Mouse (Mus musculus): ENCODE measurements around the gene Sbk2. TPM values are rescaled to one million over a fixed set of nuclear protein-coding genes. Genes with fewer than 3 reads are reported as not detected.

The Sbk2 gene
- polyA plus RNA-seq, 2 experiments, result 0.01 TPM; not detected in 1

DNA sequence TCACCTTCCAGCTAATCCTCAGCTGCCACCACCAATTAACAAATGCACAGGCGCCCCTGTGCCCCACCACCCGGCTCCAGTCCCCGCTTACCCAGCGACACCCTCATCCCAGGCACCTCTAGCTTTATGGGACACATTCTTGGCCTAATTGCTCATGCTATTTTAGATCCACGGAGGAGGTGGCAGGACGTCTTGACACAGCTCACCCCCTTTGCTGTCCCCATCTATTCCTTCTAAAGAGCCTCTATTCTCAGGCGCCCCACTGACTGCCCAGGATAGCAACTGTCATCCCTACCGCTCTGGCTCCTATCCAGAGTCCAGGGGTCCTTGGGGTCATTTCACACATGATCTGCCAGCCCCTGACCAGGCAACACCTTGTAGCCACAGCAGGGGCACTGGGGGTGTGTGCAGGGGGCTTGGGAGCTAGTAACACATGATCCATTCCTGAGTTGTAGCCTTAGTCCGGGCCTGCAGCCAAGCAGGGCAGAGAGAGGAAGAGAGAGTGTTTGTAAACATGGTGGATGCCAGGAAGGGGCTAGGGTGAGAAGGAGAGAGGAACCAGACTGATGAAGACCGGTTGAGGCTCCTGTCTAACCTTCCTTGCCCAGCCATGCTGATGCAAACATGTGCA, 10.3 kb downstream of the Sbk2 start:
- Histone ChIP-seq H3K4me2 (ENCODE audit: low read depth) (no peak overlapping the region), H3K36me3 (replicated peaks; ENCODE audit: control insufficient read depth, insufficient read depth, low read depth) (no peaks in the 10 kb centered on the region), H3K9ac (replicated peaks) (no peak overlapping the region), H3K27ac (no peak overlapping the region), H3K27me3 (ENCODE audit: control insufficient read depth, insufficient read depth, low read length) (no peaks in the 10 kb centered on the region), H3K4me1 (replicated peaks; ENCODE audit: control insufficient read depth in 2 of 2, insufficient read depth in 2 of 2, low read length in 1 of 2) (no peaks in the 10 kb centered on the region), H3K4me3 (ENCODE audit: insufficient read depth in 1 of 2, low read depth in 2 of 2, low read length in 2 of 2) (no peak overlapping the region), H3K9me3 (ENCODE audit: control insufficient read depth, low read length) (no peaks in the 10 kb centered on the region)
- DNase-seq (ENCODE audit: low read depth in 3 of 3, low spot score in 3 of 3) (no peak), ATAC-seq (ENCODE audit: insufficient read depth) (no peak)
- 25% methylated on average over 10 of the region's 10 CpGs for WGBS (ENCODE audit: insufficient replicate concordance)
- no peak for TF ChIP-seq CTCF (IDR thresholded peaks at IDR 0.05; ENCODE audit: low read depth)
- TF ChIP-seq EP300 (IDR thresholded peaks at IDR 0.05; ENCODE audit: low read depth), result no peak

DNA sequence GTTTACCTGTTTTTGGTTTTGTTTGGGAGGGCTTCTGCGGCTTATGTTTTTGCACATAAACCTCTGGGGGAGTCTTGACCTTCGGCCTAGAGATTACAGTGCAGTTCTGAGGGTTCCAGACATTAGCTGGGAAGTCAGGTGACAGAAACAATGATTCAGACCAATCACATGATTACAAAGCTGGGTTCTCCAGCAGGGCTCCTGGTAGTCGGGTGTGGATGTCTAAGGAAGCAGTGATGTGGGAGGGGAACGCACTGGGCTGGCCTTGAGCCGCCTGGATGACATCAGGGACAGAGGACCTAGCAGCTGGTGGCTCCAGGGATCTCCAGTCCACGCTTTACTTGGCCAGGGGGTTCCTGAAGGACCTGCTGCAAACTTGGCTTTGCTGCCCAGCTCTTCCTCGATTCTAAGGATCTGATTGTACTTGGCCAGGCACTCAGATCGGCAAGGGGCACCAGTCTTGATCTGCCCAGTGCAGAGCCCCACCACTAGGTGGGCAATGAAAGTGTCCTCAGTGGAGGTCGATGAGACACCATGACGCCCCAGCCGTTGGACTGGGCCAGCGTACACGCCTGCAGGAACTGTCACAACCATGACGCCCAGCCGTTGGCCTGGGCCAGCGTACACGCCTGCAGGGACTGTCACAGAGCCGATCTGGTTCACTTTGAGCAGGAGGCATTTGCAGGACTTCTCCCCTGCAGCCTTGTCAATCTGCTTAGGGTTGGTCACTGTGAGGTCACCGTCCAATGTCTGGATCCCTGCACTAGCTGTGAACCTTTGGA, 13.5 kb downstream of the Sbk2 start:
- no peak for TF ChIP-seq EP300 (IDR thresholded peaks at IDR 0.05; ENCODE audit: low read depth)
- H3K27ac ChIP-seq, result no peak overlapping the region
- no peaks in the 10 kb centered on the region for H3K4me1 ChIP-seq (replicated peaks; ENCODE audit: control insufficient read depth in 2 of 2, insufficient read depth in 2 of 2, low read length in 1 of 2)
- 67% methylated on average over 19 of the region's 19 CpGs for WGBS (ENCODE audit: insufficient replicate concordance)
- H3K4me3 ChIP-seq (ENCODE audit: insufficient read depth in 1 of 2, low read depth in 2 of 2, low read length in 2 of 2), result no peak overlapping the region
- H3K9ac ChIP-seq (replicated peaks), result no peak overlapping the region
- no peaks in the 10 kb centered on the region for H3K36me3 ChIP-seq (replicated peaks; ENCODE audit: control insufficient read depth, insufficient read depth, low read depth)
- H3K9me3 ChIP-seq (ENCODE audit: control insufficient read depth, low read length), result no peaks in the 10 kb centered on the region
- H3K27me3 ChIP-seq (ENCODE audit: control insufficient read depth, insufficient read depth, low read length), result no peaks in the 10 kb centered on the region
- ATAC-seq (ENCODE audit: insufficient read depth) (no peak), DNase-seq (ENCODE audit: low read depth in 3 of 3, low spot score in 3 of 3) (no peak)
- no peak overlapping the region for H3K4me2 ChIP-seq (ENCODE audit: low read depth)

DNA sequence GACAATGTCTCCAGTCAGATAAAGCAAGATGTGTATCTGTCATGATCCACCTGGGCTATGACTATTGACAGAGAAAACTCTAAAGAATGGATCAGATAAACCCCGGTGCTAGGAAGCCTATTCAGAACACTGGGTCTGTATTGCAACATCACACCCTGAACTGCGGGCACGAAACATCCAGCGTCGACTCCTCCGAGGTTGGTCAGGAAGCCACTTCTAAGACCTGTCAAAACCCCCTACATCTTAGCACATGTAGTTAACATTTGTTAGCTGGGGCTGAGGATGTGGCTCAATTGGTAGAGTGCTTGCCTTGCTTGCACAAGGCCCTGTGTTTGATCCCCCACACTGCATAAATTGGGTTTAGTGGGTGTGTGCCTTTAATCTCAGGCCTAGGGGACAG, 15.8 kb downstream of the Sbk2 start:
- Histone ChIP-seq H3K9me3 (ENCODE audit: control insufficient read depth, low read length) (no peaks in the 10 kb centered on the region), H3K36me3 (replicated peaks; ENCODE audit: control insufficient read depth, insufficient read depth, low read depth) (no peaks in the 10 kb centered on the region), H3K9ac (replicated peaks) (no peak overlapping the region), H3K27ac (no peak overlapping the region), H3K4me2 (ENCODE audit: low read depth) (no peak overlapping the region), H3K4me1 (replicated peaks; ENCODE audit: control insufficient read depth in 2 of 2, insufficient read depth in 2 of 2, low read length in 1 of 2) (0 out of 4 replicates have a peak, but pooled peaks cover 0 to 2% of the 10 kb centered on the region in 2 experiments), H3K4me3 (ENCODE audit: insufficient read depth in 1 of 2, low read depth in 2 of 2, low read length in 2 of 2) (no peak overlapping the region), H3K27me3 (ENCODE audit: control insufficient read depth, insufficient read depth, low read length) (no peaks in the 10 kb centered on the region)
- no peak for DNase-seq (ENCODE audit: low read depth in 3 of 3, low spot score in 3 of 3)
- no peak for ATAC-seq (ENCODE audit: insufficient read depth)
- TF ChIP-seq EP300 (IDR thresholded peaks at IDR 0.05; ENCODE audit: low read depth) (no peak), CTCF (IDR thresholded peaks at IDR 0.05; ENCODE audit: low read depth) (no peak)
- 32% methylated on average over 6 of the region's 6 CpGs for WGBS (ENCODE audit: insufficient replicate concordance)

DNA sequence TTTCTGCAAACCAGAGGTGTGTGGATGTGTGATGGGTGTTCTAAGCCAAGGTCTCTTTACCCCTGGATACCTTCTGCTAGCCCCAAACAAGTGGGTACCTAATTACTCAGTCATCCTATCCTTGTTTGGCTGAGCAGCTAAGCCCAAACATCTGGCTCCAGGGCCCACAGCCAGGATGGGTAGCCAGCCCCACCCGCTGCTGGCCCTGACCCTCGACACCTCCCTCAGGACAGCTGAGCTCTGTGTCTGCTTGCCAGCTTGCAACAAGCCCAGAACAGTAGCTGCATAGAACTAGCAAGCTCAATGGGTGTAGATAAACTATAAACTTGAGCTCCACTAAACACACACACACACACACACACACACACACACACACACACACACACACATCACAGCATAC, 16.4 kb downstream of the Sbk2 start:
- WGBS (ENCODE audit: insufficient replicate concordance), result 30% methylated on average over 2 of the region's 2 CpGs
- DNase-seq (ENCODE audit: low read depth in 3 of 3, low spot score in 3 of 3), result no peak

DNA sequence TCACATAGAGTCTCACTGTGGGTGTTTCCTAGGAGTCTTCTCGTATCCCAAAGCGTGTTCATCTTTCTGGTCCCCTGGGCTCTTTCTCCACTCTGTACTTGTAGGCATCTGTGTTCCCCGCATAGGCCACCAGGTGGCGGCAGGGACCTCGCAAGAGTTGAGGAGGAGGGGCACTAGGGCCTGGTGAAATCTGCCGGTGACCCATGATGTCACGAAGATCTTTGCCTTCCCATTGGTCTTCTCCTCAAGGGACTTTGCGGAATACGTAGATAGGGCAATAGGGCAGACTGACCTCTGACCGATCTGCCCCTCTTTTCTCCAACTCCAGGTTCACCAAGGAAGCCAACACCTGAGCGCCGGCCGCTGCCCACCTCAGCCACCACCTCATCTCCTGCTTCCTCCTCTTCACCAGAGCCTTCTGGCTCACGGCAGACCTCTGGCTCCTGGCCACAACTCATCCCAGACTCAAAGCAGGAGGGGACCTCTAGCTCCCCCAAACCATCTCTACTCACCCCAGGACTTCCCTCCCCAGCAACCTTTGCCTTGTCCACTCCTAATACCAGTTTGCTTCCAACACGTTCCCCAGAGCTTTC, 20.9 kb downstream of the Sbk2 start:
- TF ChIP-seq EP300 (IDR thresholded peaks at IDR 0.05; ENCODE audit: low read depth), result no peak
- peak; percentile 96 for TF ChIP-seq CTCF (IDR thresholded peaks at IDR 0.05; ENCODE audit: low read depth)
- no peaks in the 10 kb centered on the region for H3K27me3 ChIP-seq (ENCODE audit: control insufficient read depth, insufficient read depth, low read length)
- H3K4me1 ChIP-seq (replicated peaks; ENCODE audit: control insufficient read depth in 2 of 2, insufficient read depth in 2 of 2, low read length in 1 of 2), result 0 out of 4 replicates have a peak, but pooled peaks cover 0 to 2% of the 10 kb centered on the region in 2 experiments
- no peak overlapping the region for H3K27ac ChIP-seq
- peak; percentile 70 to 77 (median 71) for DNase-seq (ENCODE audit: low read depth in 3 of 3, low spot score in 3 of 3)
- WGBS (ENCODE audit: insufficient replicate concordance), result 10% methylated on average over 15 of the region's 15 CpGs
- H3K4me2 ChIP-seq (ENCODE audit: low read depth), result peak overlapping the region; percentile 55
- H3K9me3 ChIP-seq (ENCODE audit: control insufficient read depth, low read length), result no peaks in the 10 kb centered on the region
- H3K36me3 ChIP-seq (replicated peaks; ENCODE audit: control insufficient read depth, insufficient read depth, low read depth), result no peaks in the 10 kb centered on the region
- no peak overlapping the region for H3K9ac ChIP-seq (replicated peaks)
- peak; percentile 74 for ATAC-seq (ENCODE audit: insufficient read depth)
- H3K4me3 ChIP-seq (ENCODE audit: insufficient read depth in 1 of 2, low read depth in 2 of 2, low read length in 2 of 2), result peak overlapping the region in 1 of 2 experiments; percentile 30; a peak in 3 of 4 replicates

More for the DNA sequence above, 16.4 kb downstream of the Sbk2 start:
- TF ChIP-seq EP300 (IDR thresholded peaks at IDR 0.05; ENCODE audit: low read depth), result no peak
- ATAC-seq (ENCODE audit: insufficient read depth), result no peak
- no peak overlapping the region for H3K4me3 ChIP-seq (ENCODE audit: insufficient read depth in 1 of 2, low read depth in 2 of 2, low read length in 2 of 2)
- no peak overlapping the region for H3K27ac ChIP-seq
- no peaks in the 10 kb centered on the region for H3K27me3 ChIP-seq (ENCODE audit: control insufficient read depth, insufficient read depth, low read length)
- no peak overlapping the region for H3K9ac ChIP-seq (replicated peaks)
- H3K4me2 ChIP-seq (ENCODE audit: low read depth), result no peak overlapping the region
- no peaks in the 10 kb centered on the region for H3K9me3 ChIP-seq (ENCODE audit: control insufficient read depth, low read length)
- 0 out of 4 replicates have a peak, but pooled peaks cover 0 to 2% of the 10 kb centered on the region in 2 experiments for H3K4me1 ChIP-seq (replicated peaks; ENCODE audit: control insufficient read depth in 2 of 2, insufficient read depth in 2 of 2, low read length in 1 of 2)
- H3K36me3 ChIP-seq (replicated peaks; ENCODE audit: control insufficient read depth, insufficient read depth, low read depth), result no peaks in the 10 kb centered on the region
